Mouse (Mus musculus): ENCODE measurements around the gene Rps3a1.

- no peak for TF ChIP-seq CTCF (IDR thresholded peaks at IDR 0.05; ENCODE audit: low read depth)
- no peak for TF ChIP-seq EP300 (IDR thresholded peaks at IDR 0.05; ENCODE audit: low read depth)
Measured at GRCm38 (mm10) chr3:86142934-86143317, 424 bp upstream of the Rps3a1 start.

Measured in liver, embryonic 14.5 days (tissue).